Comparison of ENCODE assay signal across 17 mouse cellular contexts in genomic region chr7:46761049-46761795, GRCm38 (mm10). TPM values are rescaled to one million over a fixed set of nuclear protein-coding genes. Genes with fewer than 3 reads are reported as not detected.
DNase-seq lines count a peak whose midpoint lies in the region; ATAC-seq lines count a peak whose summit lies in the region.
"Had no signal": no experiment of that assay in that cellular context is flagged by ENCODE, and none has a peak within 500 bp of the region (broad histone marks: within the 10 kb centered on the region; RNA-seq: fewer than 3 reads in every experiment).

No protein-coding gene starts in this region.

- DNase-seq in adrenal gland, adult 8-10 months = peak; percentile 28
- no peak for DNase-seq in adrenal gland, postnatal 25 days
- DNase-seq in 416B (ENCODE audit: low read depth) (peak; percentile 12), R1 (ENCODE audit: low read depth, low spot score) (peak; percentile 87)
- no peak for DNase-seq in cerebellum, postnatal 4 days (ENCODE audit: low spot score in 2 of 2)
- DNase-seq in retina, embryonic 14.5 days (ENCODE audit: low spot score) = no peak
- DNase-seq: cerebellum, postnatal 25 days; heart, postnatal 14 days; kidney, adult 11 months; kidney, postnatal 10 days; lung, postnatal 10 days; thymus, postnatal 14 days had no signal

- 0 out of 2 replicates have a peak, but pooled peaks have one; percentile 31 for ATAC-seq in megakaryocyte progenitor cell, adult 5-6 weeks (replicated peaks; ENCODE audit: poor library complexity)
- ATAC-seq: forebrain, embryonic 13.5 days had no signal

RNA-seq across cellular contexts. Expression of gene Saa2, which starts 9.6 kb away (rescaled TPM):
- not detected for total RNA-seq in adrenal gland, adult 8-10 months (2022)
- total RNA-seq in adrenal gland, postnatal 25 days (2021) = not detected in 2 replicates
- total RNA-seq in megakaryocyte progenitor cell, adult 5-6 weeks (2015) = not detected in 2 replicates
- total RNA-seq in megakaryocyte progenitor cell, adult 5-6 weeks (2017) = not detected in 2 replicates
- total RNA-seq: gastrocnemius, postnatal 4 days; heart, postnatal 14 days; layer of hippocampus, adult 2 months; midbrain, postnatal 0 days had no signal

RNA-seq across cellular contexts. Expression of gene Saa1, which starts 18.4 kb away (rescaled TPM):
- not detected for total RNA-seq in adrenal gland, adult 8-10 months (2022)
- not detected in 2 replicates for total RNA-seq in adrenal gland, postnatal 25 days (2021)
- not detected in 2 replicates for total RNA-seq in megakaryocyte progenitor cell, adult 5-6 weeks (2015)
- total RNA-seq in megakaryocyte progenitor cell, adult 5-6 weeks (2017) = not detected in 2 replicates
- total RNA-seq: gastrocnemius, postnatal 4 days; heart, postnatal 14 days; layer of hippocampus, adult 2 months; midbrain, postnatal 0 days had no signal

RNA-seq across cellular contexts. Expression of gene Saa4, which starts 28.8 kb away (rescaled TPM):
- total RNA-seq in adrenal gland, adult 8-10 months (2022) = not detected
- total RNA-seq in adrenal gland, postnatal 25 days (2021) = 1.00 TPM in 1 of 2 replicates, not detected in the other
- total RNA-seq in megakaryocyte progenitor cell, adult 5-6 weeks (2015) = not detected in 2 replicates
- total RNA-seq in megakaryocyte progenitor cell, adult 5-6 weeks (2017) = not detected in 2 replicates
- total RNA-seq: heart, postnatal 14 days; layer of hippocampus, adult 2 months; midbrain, postnatal 0 days had no signal

RNA-seq across cellular contexts. Expression of gene Hps5, which starts 34.6 kb away (rescaled TPM):
- total RNA-seq in adrenal gland, adult 8-10 months (2022) = 10 to 100 TPM; 26.4 to 40.6 (median 34.7) TPM
- total RNA-seq in adrenal gland, postnatal 25 days (2021) = 27.6 and 34.3 TPM in 2 replicates
- total RNA-seq in megakaryocyte progenitor cell, adult 5-6 weeks (2015) = 13.5 and 17.5 TPM in 2 replicates
- total RNA-seq in megakaryocyte progenitor cell, adult 5-6 weeks (2017) = 25.5 and 29.0 TPM in 2 replicates

RNA-seq across cellular contexts. Expression of gene Gtf2h1, which starts 34.7 kb away (rescaled TPM):
- total RNA-seq in adrenal gland, adult 8-10 months (2022) = 10 to 100 TPM; 32.0 to 41.3 (median 39.0) TPM
- total RNA-seq in adrenal gland, postnatal 25 days (2021) = 33.3 and 40.1 TPM in 2 replicates
- total RNA-seq in megakaryocyte progenitor cell, adult 5-6 weeks (2015) = 54.7 and 58.1 TPM in 2 replicates
- total RNA-seq in megakaryocyte progenitor cell, adult 5-6 weeks (2017) = 82.4 and 105 TPM in 2 replicates

Comparison
In these comparisons a context has a peak if more than half of its experiments do, and no peak if none do; other contexts are left out.
1. DNase-seq: peak in adrenal gland, adult 8-10 months (single experiment), 416B (single experiment) and R1 (single experiment); none in adrenal gland, postnatal 25 days (single experiment), cerebellum, postnatal 4 days (0 of 2) and retina, embryonic 14.5 days (single experiment).